Mouse (Mus musculus) T-helper 2 cell (primary cell): ENCODE measurements at regions not wholly inside any gene's neighbourhood (a gene's known extent, or its start where the extent isn't known, plus 50 kb on each side); places are given as distances from the start of the nearest gene placed in this dataset.

Source experiments
- in situ Hi-C: fragments of 300-600 bp; cut with MboI, MseI; formaldehyde crosslinking; loops from one replicate; pipeline ENCODE4 v1.15.1; 2025; ENCODE audit warnings: high pct_unique_total_duplicates

- in situ Hi-C loops = no loop called here
These were observed 54.1 kb upstream of the Cxadr start for GRCm38 (mm10) chr16:78247189-78247588.

DNA sequence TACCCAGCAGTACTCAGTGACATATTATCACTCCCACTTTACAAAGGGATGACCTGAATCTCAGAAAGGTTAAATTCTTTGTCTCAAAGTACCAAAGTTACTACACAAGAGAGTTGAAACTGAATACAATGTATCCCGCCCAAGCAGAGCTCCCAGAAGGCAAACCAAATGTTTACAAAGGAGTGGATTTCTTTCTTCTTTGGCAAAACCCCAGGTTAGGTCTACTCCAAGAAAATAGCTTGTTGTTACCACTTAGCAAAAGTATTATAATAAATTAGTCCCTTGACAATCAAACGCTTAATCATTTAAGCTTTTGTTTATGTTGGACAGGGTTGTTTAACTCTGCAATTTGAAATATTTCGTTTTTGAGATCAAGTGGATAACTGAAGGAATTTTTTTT lies 58.6 kb upstream of the Cxadr start:
- in situ Hi-C loops = no loop called here

DNA sequence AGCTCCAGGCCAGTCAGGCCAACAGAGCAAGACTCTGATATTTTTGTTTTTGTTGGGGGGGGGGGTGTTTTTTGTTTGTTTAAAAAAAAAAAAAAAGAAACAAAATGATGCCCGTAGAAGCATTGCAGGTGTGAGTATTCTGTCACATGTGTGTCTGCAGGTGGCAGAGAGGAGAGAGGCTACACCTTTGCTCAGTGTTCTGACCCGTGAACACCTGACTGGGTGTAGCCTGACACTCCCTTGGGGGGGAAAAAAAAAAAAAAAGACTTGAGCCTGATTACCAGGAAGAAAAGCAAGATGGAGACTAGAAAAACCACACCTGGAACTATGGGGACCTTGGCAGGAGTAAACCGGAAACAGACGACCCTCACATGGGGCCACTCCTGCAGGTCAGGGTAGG lies 61.1 kb upstream of the Cxadr start:
- in situ Hi-C loops = no loop called here

- in situ Hi-C loops = loop anchor here (5.0 kb wide), 1 partner anchor 36 kb away; no protein-coding TSS in a partner anchor
These were observed 63.1 kb upstream of the Cxadr start for GRCm38 (mm10) chr16:78238052-78238701.

DNA sequence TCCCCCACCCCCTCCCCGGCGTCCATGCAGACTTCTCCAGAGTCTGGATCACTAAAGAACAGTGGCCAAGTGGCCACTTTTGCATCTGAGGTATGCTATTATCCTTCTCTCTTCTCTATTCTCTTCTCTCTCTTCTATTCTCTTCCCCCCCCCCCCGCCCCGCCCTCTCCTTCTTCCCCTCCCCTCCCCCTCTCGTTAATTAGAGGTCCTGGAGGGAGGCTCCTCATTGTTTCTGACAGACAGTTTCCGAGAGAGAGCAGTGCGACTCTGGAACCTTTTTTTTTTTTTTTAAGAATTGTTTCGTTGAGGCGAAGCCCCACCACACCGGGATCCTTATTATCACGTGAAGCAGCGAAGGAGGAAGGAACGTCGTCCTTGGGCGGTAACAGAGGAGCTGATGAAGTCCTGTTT lies 63.6 kb upstream of the Cxadr start:
- in situ Hi-C loops = loop anchor here (5.0 kb wide), 1 partner anchor 35 kb away; no protein-coding TSS in a partner anchor

GRCm38 (mm10) chr16:78236746-78237640 lies 64.3 kb upstream of the Cxadr start:
- in situ Hi-C loops = loop anchor here (5.0 kb wide), 1 partner anchor 35 kb away; no protein-coding TSS in a partner anchor

DNA sequence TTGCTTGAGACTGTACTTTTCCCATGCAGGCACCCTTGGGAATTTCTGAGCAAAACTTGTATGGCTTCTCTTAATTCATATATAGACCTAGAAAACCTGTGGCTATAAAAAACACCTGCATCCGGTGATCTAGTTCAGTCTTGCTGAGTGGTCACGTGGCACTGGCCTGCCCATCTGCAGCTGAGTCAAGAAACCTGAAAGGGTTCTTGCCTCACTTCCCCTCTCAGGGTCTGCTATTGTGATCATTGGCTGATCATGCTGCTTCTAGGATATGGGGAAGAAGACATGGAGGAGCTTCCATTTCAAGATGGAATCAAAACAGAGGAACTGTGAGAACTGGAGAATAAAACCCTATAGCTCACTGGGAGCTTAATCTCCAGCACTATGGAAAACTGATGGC lies 69.1 kb upstream of the Cxadr start:
- in situ Hi-C loops = no loop called here

DNA sequence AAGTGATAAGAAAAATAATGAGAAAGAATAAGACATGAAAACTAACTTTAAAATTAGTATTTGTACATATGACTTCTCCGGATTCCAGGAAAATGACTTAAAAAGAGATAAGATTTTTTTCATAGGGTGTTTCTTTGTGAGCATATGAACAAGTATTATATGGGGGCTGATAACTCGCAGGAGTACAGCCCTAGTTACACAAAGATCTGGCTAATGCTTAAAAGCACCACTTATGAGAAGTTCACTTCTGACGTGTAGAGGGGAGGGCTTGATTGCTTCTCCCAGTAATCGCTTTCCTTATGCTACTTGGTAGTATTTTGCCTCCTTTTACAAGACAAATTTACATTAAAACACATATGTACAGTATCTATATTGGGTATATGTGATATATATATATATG lies 72.3 kb upstream of the Cxadr start:
- in situ Hi-C loops = no loop called here

DNA sequence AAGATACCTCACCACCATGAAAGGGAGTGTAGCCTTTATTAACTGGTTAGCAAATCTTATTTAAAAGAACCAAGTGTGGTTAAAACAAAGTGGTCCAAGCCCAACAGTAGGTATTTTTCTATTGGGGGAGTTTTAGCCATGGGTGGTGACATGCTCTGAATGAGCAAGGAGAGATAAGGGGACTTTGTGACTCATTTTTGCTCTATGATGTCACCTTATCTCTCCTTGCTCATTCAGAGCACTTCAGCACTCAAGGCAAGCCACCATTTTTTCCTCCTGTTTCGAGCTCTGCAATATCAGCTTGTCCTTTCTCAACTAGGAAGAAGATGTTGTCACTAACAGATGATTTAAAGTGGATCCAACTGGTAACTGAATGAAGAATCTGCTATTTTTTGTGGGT lies 78.9 kb upstream of the Cxadr start:
- in situ Hi-C loops = loop anchor here (25.0 kb wide), 1 partner anchor 1885 kb away; no protein-coding TSS in a partner anchor

- in situ Hi-C loops = loop anchor here (25.0 kb wide), 1 partner anchor 1884 kb away; no protein-coding TSS in a partner anchor
These were observed 79.5 kb upstream of the Cxadr start for GRCm38 (mm10) chr16:78221781-78222180.

DNA sequence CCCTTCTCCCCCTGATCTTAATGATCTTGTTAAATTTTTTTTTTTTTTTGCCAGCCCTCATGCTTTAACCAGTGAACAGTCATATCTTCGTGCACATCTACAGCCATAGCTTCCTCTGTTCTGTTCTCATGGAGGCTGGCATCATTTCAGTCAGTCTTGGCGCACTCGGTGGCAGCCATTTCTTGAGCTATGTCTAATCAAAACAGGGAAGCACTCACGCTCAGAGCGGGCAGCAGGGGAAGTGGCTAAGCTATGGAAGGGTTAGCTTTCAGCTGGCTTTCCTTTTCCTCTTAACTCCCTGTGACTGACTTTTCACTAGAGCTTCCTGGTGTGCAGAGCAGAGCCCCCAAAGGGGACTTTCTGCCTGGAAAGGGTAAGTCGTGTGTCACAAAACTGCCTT lies 83.7 kb upstream of the Cxadr start:
- in situ Hi-C loops = loop anchor here (25.0 kb wide), 1 partner anchor 1880 kb away; no protein-coding TSS in a partner anchor

- in situ Hi-C loops = loop anchor here (25.0 kb wide), 1 partner anchor 1880 kb away; no protein-coding TSS in a partner anchor
These were observed 84.4 kb upstream of the Cxadr start for GRCm38 (mm10) chr16:78216752-78217351.

DNA sequence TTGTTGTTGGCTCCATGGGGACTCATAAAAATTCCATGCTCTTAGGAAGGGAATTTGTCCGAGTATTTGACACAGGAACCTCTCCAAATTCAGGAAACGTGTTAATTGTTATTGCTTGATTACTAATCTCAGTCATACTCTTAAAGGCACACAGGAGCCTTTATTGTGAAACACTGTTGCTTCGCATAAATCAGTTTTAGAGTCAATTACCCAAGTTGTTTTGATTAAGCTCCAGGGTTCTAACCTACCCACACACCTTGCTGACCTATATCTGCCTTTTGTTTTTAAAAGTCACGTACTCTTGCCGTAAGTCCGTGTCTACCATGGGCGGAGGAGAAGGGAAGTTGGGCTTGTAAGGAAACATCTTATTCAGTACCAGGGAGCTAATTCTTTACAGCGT lies 89.6 kb upstream of the Cxadr start:
- in situ Hi-C loops = loop anchor here (25.0 kb wide), 1 partner anchor 1874 kb away; no protein-coding TSS in a partner anchor

GRCm38 (mm10) chr16:78208321-78208720 lies 93.0 kb upstream of the Cxadr start:
- in situ Hi-C loops = loop anchor here (25.0 kb wide), 1 partner anchor 1871 kb away; no protein-coding TSS in a partner anchor

GRCm38 (mm10) chr16:78204332-78204731 lies 97.0 kb upstream of the Cxadr start:
- in situ Hi-C loops = loop anchor here (5.0 to 25.0 kb wide), 2 partner anchors 33 to 1867 kb away; no protein-coding TSS in a partner anchor

GRCm38 (mm10) chr16:78200044-78200830 lies 101.1 kb upstream of the Cxadr start:
- in situ Hi-C loops = loop anchor here (5.0 to 25.0 kb wide), 2 partner anchors 37 to 1863 kb away; no protein-coding TSS in a partner anchor

DNA sequence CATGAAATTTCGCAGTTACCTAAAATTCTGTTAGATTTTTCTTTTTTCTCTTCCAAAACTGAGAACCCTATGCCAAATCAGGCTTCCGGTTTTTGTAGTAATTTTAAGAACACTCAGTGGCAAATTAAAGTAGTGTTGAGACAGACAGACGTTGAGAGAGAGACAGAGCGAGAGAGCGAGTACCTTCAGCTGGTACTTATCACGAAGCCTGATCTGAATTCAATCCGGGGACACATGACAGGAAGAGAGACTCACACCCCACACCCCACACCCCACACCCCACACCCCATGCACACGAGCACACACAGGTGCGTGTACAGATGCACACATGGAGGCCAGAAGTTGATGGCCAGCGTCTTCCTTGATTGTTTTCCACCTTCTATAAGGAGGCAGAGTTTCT lies 102.0 kb upstream of the Cxadr start:
- in situ Hi-C loops = loop anchor here (5.0 kb wide), 1 partner anchor 118 kb away; no protein-coding TSS in a partner anchor

- in situ Hi-C loops = loop anchor here (5.0 kb wide), 1 partner anchor 119 kb away; no protein-coding TSS in a partner anchor
These were observed 102.6 kb upstream of the Cxadr start for GRCm38 (mm10) chr16:78198642-78199121.

- in situ Hi-C loops = loop anchor here (5.0 kb wide), 1 partner anchor 120 kb away; no protein-coding TSS in a partner anchor
These were observed 103.9 kb upstream of the Cxadr start for GRCm38 (mm10) chr16:78197252-78197896.
